Mouse (Mus musculus) limb, embryonic 11.5 days (tissue): ENCODE measurements around the gene Uhrf1bp1. TPM values are rescaled to one million over a fixed set of nuclear protein-coding genes. Genes with fewer than 3 reads are reported as not detected.
A peak's percentile ranks its signal among the peaks of the same experiment; 100 is the strongest.

ENCODE experiments used
- ATAC-seq: fragments of 200-750 bp; cut with Nextera tagmentation; 2 replicates; pipeline ENCODE4 v1.8.0; 2017; ENCODE audit warnings: low read depth; ENCODE audit not compliant: insufficient number of reproducible peaks, low FRiP score, low TSS enrichment
- DNase-seq: peaks from one replicate; pipeline ENCODE4 v3.0.0-alpha.2; 2015; ENCODE audit warnings: low spot score
- H3K27ac ChIP-seq: fragments of 300-500 bp; sonication (generic); replicated peaks from 2 replicates; pipeline ENCODE4 v1.5.1; 2014; ENCODE audit warnings: low read depth, mild to moderate bottlenecking, low read length
- H3K27me3 ChIP-seq: fragments of 300-500 bp; sonication (generic); 2 replicates; pipeline ENCODE4 v1.6.1; 2014; ENCODE audit warnings: mild to moderate bottlenecking, low read length, mixed read lengths; ENCODE audit not compliant: control insufficient read depth, insufficient read depth
- H3K36me3 ChIP-seq: fragments of 300-500 bp; sonication (generic); 2 replicates; pipeline ENCODE4 v1.6.1; 2014; ENCODE audit warnings: mild to moderate bottlenecking, low read length, moderate library complexity, mixed read lengths; ENCODE audit not compliant: control insufficient read depth, insufficient read depth
- H3K4me1 ChIP-seq: fragments of 300-500 bp; sonication (generic); 2 replicates; pipeline ENCODE4 v1.6.1; 2014; ENCODE audit warnings: low read length, mixed read lengths; ENCODE audit not compliant: control insufficient read depth, insufficient read depth
- H3K4me2 ChIP-seq: fragments of 300-500 bp; sonication (generic); 2 replicates; pipeline ENCODE4 v1.6.1; 2014; ENCODE audit warnings: low read depth, mild to moderate bottlenecking, moderate library complexity; ENCODE audit not compliant: severe bottlenecking
- H3K4me3 ChIP-seq: fragments of 300-500 bp; sonication (generic); 2 replicates; pipeline ENCODE4 v1.5.1; 2014; ENCODE audit warnings: low read depth, low read length
- H3K9ac ChIP-seq: fragments of 300-500 bp; sonication (generic); 2 replicates; pipeline ENCODE4 v1.6.1; 2014; ENCODE audit warnings: mild to moderate bottlenecking, low read length
- H3K9me3 ChIP-seq: fragments of 300-500 bp; sonication (generic); 2 replicates; pipeline ENCODE4 v1.6.1; 2016; ENCODE audit warnings: low read length; ENCODE audit not compliant: control insufficient read depth
- WGBS: fragments of 180-500 bp; shearing (Covaris S2); extraction: QIAGEN DNeasy Blood & Tissue Kit; methylation state at CpG from one replicate; pipeline ENCODE4 v1.1.7; 2014; 5-methylcytosine and 5-hydroxymethylcytosine counted together
- polyA plus RNA-seq: library from polyadenylated mRNA; unstranded; fragments of >200 nt; fragmentation: Nextera tagmentation; extraction: Ambion mirVana; gene quantifications from 2 replicates; pipeline ENCODE4 v1.2.1, GENCODE M21; 2014

Gene Uhrf1bp1
- polyA plus RNA-seq, 1 experiment from 2014 or later = 8.2 TPM

- ATAC-seq = no peak
- H3K27me3 ChIP-seq = no peaks in the 10 kb centered on the region
- 87% methylated on average over 8 of the region's 8 CpGs for WGBS
- no peaks in the 10 kb centered on the region for H3K4me1 ChIP-seq
- H3K27ac ChIP-seq = no peak overlapping the region
- no peak overlapping the region for H3K4me3 ChIP-seq
- peaks cover 23% of the 10 kb centered on the region for H3K36me3 ChIP-seq
- no peaks in the 10 kb centered on the region for H3K9me3 ChIP-seq
- DNase-seq = no peak
- H3K9ac ChIP-seq = no peak overlapping the region
- H3K4me2 ChIP-seq = no peak overlapping the region
These were observed 26.9 kb downstream of the Uhrf1bp1 start for GRCm38 (mm10) chr17:27883129-27883528.

- Histone ChIP-seq H3K27me3 (no peaks in the 10 kb centered on the region), H3K9me3 (no peaks in the 10 kb centered on the region), H3K4me2 (no peak overlapping the region), H3K9ac (no peak overlapping the region), H3K36me3 (peaks cover 23% of the 10 kb centered on the region), H3K27ac (no peak overlapping the region), H3K4me1 (no peaks in the 10 kb centered on the region), H3K4me3 (no peak overlapping the region)
- DNase-seq (no peak), ATAC-seq (no peak)
- WGBS = 96% methylated on average over 6 of the region's 6 CpGs
These were observed 27.8 kb downstream of the Uhrf1bp1 start for GRCm38 (mm10) chr17:27883994-27884393.

- Histone ChIP-seq H3K9ac (no peak overlapping the region), H3K4me3 (no peak overlapping the region), H3K27me3 (no peaks in the 10 kb centered on the region), H3K27ac (no peak overlapping the region), H3K4me1 (no peaks in the 10 kb centered on the region), H3K9me3 (no peaks in the 10 kb centered on the region), H3K4me2 (no peak overlapping the region), H3K36me3 (peaks cover 21% of the 10 kb centered on the region)
- ATAC-seq (no peak), DNase-seq (no peak)
- 87% methylated on average over 19 of the region's 19 CpGs for WGBS
These were observed 30.4 kb downstream of the Uhrf1bp1 start for GRCm38 (mm10) chr17:27886499-27887210.

- Histone ChIP-seq H3K4me2 (peak overlapping the region; percentile 82), H3K9me3 (no peaks in the 10 kb centered on the region), H3K27ac (peak overlapping the region; percentile 10; the same call in 1 of the 2 replicates), H3K4me3 (peak overlapping the region; percentile 97), H3K27me3 (no peaks in the 10 kb centered on the region), H3K9ac (peak overlapping the region; percentile 88), H3K36me3 (peaks cover 5% of the 10 kb centered on the region; the same call in 1 of the 2 replicates), H3K4me1 (peaks cover 11% of the 10 kb centered on the region)
- ATAC-seq (peak; percentile 44; the same call in 1 of the 2 replicates), DNase-seq (peak; percentile 96)
- under 1% methylated on average over 45 of the region's 45 CpGs for WGBS
These were observed 51.4 kb downstream of the Uhrf1bp1 start for GRCm38 (mm10) chr17:27907512-27908205.

- Histone ChIP-seq H3K4me2 (peak overlapping the region; percentile 82), H3K4me3 (peak overlapping the region; percentile 97), H3K27ac (peak overlapping the region; percentile 68), H3K9me3 (no peaks in the 10 kb centered on the region), H3K36me3 (peaks cover 5% of the 10 kb centered on the region; the same call in 1 of the 2 replicates), H3K27me3 (no peaks in the 10 kb centered on the region), H3K9ac (peak overlapping the region; percentile 88), H3K4me1 (peaks cover 11% of the 10 kb centered on the region)
- 0% methylated on average over 12 of the region's 12 CpGs for WGBS
- ATAC-seq (no peak), DNase-seq (peak; percentile 51)
These were observed 52.1 kb downstream of the Uhrf1bp1 start for GRCm38 (mm10) chr17:27908206-27908887.

- Histone ChIP-seq H3K9me3 (no peaks in the 10 kb centered on the region), H3K36me3 (no peaks in the 10 kb centered on the region; the same call in 1 of the 2 replicates), H3K9ac (peak within 1 kb of the TSS; percentile 88), H3K4me2 (peak within 1 kb of the TSS; percentile 82), H3K27me3 (no peaks in the 10 kb centered on the region), H3K27ac (peak within 1 kb of the TSS; percentile 68), H3K4me1 (peaks cover 11% of the 10 kb centered on the region), H3K4me3 (peak within 1 kb of the TSS; percentile 97)
- DNase-seq = peak; percentile 91
- WGBS = under 1% methylated on average over 66 of the region's 78 CpGs
- ATAC-seq = peak; percentile 75
These were observed 52.8 kb downstream of the Uhrf1bp1 start, which contains the start of gene Anks1 for GRCm38 (mm10) chr17:27908888-27909621. Gene Anks1, plus strand, starts transcription at chr17:27909306.

- Histone ChIP-seq H3K9ac (peak within 1 kb of the TSS; percentile 88), H3K9me3 (no peaks in the 10 kb centered on the region), H3K27ac (peak within 1 kb of the TSS; percentile 68), H3K4me2 (peak within 1 kb of the TSS; percentile 82), H3K4me3 (peak within 1 kb of the TSS; percentile 97), H3K27me3 (no peaks in the 10 kb centered on the region), H3K4me1 (peaks cover 11% of the 10 kb centered on the region), H3K36me3 (no peaks in the 10 kb centered on the region; the same call in 1 of the 2 replicates)
- ATAC-seq = 0 out of 2 replicates have a peak, but pooled peaks have one; percentile 48
- no peak for DNase-seq
- 1% methylated on average over 53 of the region's 53 CpGs for WGBS
These were observed 53.6 kb downstream of the Uhrf1bp1 start, which contains the start of gene Taf11 for GRCm38 (mm10) chr17:27909622-27910500. Gene Taf11, minus strand, starts transcription at chr17:27909844.
